Mouse (Mus musculus): ENCODE results near the gene Mindy2. TPM values are rescaled to one million over a fixed set of nuclear protein-coding genes. Genes with fewer than 3 reads are reported as not detected.

The Mindy2 gene
- polyA plus RNA-seq (2015; fragmentation: Nextera tagmentation; extraction: Ambion mirVana) = 10.8 and 11.0 TPM in 2 replicates

GRCm38 (mm10) chr9:70657013-70657967, at the start of gene Mindy2:
Gene Mindy2 (minus strand): TSS chr9:70657174.

GRCm38 (mm10) chr9:70678682-70679131, 21.7 kb upstream of the Mindy2 start, which contains the start of gene Adam10:
Gene Adam10 (plus strand): TSS chr9:70678997.

GRCm38 (mm10) chr9:70656130-70657007, 605 bp downstream of the Mindy2 start, which contains the start of gene Gm10642:
Gene Gm10642 (plus strand): TSS chr9:70656251.

Other genes starting within 250 kb of the Mindy2 start
- 41.0 and 45.6 TPM in 2 replicates for gene Ccnb2, start 235.6 kb downstream of the Mindy2 start, polyA plus RNA-seq (2015; fragmentation: Nextera tagmentation; extraction: Ambion mirVana)
- 13.6 and 14.3 TPM in 2 replicates for gene Rnf111, start 153.4 kb downstream of the Mindy2 start, polyA plus RNA-seq (2015; fragmentation: Nextera tagmentation; extraction: Ambion mirVana)
- 22.3 and 24.3 TPM in 2 replicates for gene Sltm, start 114.4 kb downstream of the Mindy2 start, polyA plus RNA-seq (2015; fragmentation: Nextera tagmentation; extraction: Ambion mirVana)
- gene Gm10642, start 923 bp downstream of the Mindy2 start, polyA plus RNA-seq (2015; fragmentation: Nextera tagmentation; extraction: Ambion mirVana) = 1.3 and 1.7 TPM in 2 replicates
- gene Adam10, start 21.8 kb upstream of the Mindy2 start, polyA plus RNA-seq (2015; fragmentation: Nextera tagmentation; extraction: Ambion mirVana) = 49.3 and 50.8 TPM in 2 replicates

Measured in urinary bladder, postnatal 0 days (tissue).